Mouse (Mus musculus): Measurements from ENCODE around the gene Mrpl17.

The Mrpl17 gene

GRCm38 (mm10) chr7:105786506-105787284, 24.2 kb downstream of the Mrpl17 start:
- no peak for DNase-seq

- no peak for DNase-seq
Measured at GRCm38 (mm10) chr7:105784556-105784955, 26.3 kb downstream of the Mrpl17 start.

- DNase-seq = no peak
Measured at GRCm38 (mm10) chr7:105783861-105784260, 27.0 kb downstream of the Mrpl17 start.

DNA sequence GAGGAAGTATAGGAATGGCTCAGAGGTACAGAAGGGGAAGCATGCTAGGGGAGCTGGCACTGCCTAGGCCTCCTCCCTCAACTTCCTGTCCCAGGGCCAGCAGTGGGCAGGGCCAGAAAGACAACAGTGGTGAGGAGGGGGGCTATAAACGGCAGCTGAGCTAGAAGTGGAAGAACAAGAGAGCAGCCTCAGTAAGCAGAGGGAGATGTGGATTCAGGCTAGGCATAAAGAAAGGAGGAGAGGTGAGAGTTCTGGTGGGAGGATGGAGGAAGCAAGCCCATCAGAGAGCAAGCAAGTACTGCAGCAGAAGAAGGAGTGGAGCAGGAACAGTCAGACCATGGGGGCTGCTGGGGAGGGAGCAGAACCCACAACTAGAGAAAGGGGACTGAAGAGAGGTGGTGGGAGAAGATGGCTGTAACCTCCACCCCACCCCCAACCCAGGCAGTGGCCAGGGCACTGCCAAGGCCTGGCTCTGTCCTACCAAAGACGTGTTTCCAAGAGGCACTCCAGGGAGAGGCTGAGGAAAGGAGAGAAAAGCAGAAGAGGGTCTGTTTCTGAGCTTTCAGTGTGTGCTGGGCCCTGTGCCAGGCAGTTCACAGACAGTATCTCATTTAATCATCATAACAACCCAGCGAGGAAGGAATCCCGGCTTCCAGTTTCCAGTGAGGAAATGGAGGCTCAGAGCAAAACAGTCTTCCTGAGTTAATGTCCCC, 32.2 kb downstream of the Mrpl17 start:
- peak; percentile 62 to 66 for DNase-seq

- peak; percentile 63 to 85 for DNase-seq
Measured at GRCm38 (mm10) chr7:105777797-105778552, 32.9 kb downstream of the Mrpl17 start.

GRCm38 (mm10) chr7:105777316-105777715, 33.6 kb downstream of the Mrpl17 start:
- DNase-seq = no peak

DNA sequence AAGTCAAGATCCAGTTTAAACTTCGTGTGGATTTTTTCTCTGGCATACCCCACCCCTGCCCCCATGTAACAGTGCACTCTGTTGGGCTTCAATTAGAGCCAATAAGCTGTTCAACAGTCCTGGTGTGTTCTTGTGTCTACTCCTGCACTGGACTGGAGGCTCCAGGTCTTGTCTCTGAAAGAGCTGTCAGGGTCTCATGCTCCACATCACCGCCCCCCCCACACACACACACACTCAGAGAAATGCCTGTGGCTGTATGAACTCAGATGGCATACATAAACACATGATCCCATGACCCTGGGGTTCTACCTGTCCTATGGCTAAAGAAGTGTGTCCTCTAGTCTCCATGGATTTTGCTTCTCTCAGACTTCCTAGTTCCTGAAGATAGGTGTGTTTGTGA, 34.9 kb downstream of the Mrpl17 start:
- no peak for DNase-seq

DNA sequence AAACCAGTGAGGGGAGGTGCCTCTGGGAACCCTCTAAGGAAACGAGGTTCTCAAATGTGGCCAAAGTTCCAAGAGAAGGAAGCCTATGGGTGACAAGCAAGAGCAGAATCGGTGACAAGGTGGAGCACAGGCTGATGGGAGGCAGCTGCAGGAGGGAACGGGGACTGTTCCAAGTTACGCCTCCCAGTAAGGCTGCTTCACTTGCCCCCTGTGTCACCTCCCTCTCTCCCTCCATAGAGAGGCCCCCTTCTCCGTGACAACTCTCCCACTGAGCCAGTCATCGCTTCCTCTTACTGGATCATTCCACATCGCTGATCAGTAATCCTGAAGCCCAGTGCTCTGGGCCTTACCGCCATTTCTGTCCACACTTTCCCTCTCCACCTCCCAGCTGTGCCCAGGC, 36.2 kb downstream of the Mrpl17 start:
- DNase-seq = peak; percentile 55 to 75

GRCm38 (mm10) chr7:105773041-105773440, 37.9 kb downstream of the Mrpl17 start:
- DNase-seq = no peak

- no peak for DNase-seq
Measured at GRCm38 (mm10) chr7:105772331-105772730, 38.6 kb downstream of the Mrpl17 start.

- DNase-seq = no peak
Measured at GRCm38 (mm10) chr7:105769959-105770358, 40.9 kb downstream of the Mrpl17 start.

DNA sequence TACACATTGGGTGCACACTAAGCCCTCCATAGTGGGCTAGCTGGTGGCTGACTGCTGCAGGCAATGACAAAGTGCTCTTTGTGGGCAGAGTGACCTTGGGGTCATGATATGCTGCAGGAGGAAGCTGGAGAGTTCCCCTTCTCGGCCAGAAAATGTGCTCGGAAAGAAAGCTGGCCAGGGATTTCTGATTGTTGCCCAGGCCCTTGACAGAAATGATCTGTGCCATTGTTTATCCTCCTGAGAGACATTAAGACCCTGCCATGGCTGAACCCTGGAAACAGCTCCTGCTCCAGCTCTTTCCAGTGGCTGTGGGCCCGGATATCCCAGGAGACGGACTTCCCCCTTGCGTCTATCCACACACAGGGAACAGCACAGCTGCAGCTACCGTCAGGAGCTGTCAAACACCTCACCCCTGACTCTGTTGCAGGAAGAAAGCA, 43.2 kb downstream of the Mrpl17 start:
- peak; percentile 44 to 71 for DNase-seq

GRCm38 (mm10) chr7:105764331-105764730, 46.6 kb downstream of the Mrpl17 start:
- no peak for DNase-seq

- DNase-seq = no peak
Measured at GRCm38 (mm10) chr7:105762517-105763270, 48.2 kb downstream of the Mrpl17 start.

DNA sequence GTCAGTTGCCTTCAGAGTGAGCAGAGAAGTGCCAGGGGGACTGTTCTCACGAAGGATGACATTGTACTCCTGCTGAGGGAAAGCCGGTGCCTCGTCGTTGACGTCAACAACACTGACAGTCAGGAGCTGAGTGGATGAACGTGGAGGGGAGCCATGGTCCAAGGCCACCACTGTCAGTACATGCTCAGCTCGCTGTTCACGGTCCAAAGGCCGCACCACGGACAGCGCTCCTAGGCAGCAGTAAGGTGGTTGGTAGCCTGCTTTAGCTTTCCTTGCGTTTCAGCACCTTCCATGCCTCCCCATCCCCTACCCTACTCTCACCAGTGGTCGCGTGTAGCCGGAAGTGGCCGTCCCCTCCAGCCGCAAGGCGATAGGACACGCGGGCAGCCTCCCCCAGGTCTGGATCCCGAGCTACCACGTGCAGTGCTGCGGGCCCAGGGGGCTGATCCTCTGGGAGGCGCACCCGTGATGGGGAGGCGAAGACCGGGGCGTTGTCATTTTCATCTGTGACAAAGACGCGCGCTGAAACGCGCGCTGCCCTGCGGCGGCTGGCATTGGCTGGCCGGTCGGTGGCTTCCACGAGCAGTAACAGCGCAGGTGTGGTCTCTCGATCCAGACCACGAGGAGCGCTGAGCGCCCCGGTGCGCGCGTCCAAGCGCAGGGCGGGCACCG, 49.0 kb downstream of the Mrpl17 start:
- DNase-seq = no peak

DNA sequence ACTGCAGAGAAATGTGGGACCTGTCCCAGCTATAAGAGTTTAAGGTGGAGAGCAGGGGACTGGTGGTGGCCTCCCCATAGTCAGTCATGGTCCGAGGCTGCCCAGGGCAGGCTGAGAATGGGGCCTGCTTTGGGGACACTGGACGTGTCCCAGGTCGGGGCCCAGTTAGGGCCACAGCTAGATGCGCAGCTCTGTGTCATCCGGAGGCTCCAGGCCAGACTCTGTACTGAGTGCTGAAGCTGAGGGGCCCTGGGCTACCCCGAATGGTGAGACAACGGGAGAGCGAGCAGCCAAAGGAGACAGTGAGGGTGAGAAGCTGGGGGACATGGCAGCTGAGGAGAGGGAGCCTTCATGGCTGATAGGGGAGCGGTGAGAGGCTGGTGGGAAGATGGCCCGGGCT, 57.6 kb downstream of the Mrpl17 start:
- DNase-seq = no peak

All from kidney, postnatal 25 days (tissue).